Mouse (Mus musculus): ENCODE results near the gene Syce1.

The Syce1 gene

DNA sequence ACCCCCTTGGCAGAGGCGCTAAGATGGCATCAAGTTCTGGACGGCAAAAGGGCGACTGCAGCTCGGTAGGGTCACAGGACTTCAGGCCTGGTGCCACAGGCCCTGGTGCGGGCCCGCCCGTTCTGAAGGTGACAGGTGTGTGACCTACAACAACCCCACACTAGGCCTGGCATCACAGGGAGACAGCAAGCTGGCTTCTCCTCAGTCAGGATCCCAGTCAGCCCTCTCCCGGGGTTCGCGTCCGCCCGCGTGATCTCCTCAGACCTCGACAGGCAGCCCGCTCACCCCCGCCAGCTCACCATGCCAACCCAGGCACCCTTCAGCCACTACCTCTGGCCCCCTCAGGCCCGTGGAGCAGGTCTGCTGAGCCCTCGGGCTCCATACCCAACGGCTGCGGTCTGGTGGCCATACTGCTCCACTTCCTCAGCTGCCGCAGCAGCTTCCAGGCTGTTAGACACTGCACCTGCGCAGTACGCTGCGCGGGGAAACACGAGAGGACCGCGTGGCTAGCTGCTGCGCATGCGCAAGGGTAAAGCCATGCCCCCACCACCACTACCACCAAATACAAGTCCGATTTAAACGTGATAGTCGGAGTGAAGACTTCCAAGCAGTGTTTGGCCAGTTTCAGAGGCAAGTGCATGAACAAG lies at the start of gene Syce1:
TSS of gene Syce1 (minus strand) at position 447 of the 647 bp plus-strand sequence.
- peak; percentile 5 for DNase-seq (ENCODE audit: low read depth, low spot score)

DNA sequence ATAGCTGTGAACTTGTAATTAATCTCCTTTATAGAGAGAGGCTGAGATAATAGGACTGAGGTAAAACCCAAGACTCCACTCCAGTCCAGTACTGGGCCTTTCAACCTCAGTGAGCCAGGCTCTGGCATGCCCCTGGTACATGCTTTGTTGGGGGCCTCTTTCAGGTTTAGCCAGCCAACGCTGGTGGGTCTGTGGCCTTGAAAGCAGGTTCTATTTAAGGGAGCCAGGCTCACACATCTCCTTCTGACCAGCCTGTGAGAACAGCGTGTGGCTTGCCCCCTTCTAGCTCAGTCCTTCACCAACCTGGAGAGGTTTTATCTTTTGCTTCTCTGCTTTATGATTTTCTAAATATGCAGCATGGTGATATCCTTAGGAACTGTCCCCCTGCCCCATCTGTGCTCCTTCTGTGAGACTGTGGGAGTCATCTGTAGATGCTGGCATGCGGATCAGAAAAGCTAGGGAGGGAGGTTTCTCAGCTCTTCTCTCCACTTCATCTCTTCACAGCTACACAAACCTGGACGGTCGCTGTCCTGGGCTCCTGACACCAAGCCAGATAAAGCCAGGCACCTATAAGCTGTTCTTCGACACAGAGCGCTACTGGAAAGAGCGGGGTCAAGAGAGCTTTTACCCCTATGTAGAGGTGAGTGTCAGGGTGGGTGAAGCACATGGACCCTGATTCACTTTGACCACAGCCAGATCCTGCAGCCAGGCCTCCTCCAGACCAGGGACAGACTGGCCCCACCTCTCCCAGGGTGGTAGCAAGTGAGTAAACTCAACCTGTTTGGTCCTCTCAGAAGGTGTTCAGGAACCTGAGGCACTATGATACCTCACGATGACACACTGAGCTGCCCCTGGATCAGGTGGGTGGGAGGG lies 48.8 kb upstream of the Syce1 start:
- no peak for DNase-seq (ENCODE audit: low read depth, low spot score)

DNA sequence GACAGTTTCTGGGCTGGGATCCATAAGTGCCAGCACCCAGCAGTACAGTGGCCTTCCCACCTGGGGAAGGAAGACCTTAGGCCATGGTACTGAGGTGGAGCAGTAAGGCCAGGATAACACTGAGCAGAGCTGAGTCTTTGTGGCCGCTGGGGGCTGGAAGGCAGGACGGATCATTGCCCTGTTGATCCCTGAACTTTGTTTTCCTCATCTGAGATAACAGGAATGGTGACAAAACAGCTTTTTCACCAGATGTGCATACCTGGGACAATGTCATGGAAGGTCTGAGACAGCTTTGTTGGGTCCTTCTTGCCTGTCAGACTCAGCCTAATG lies 48.1 kb upstream of the Syce1 start:
- no peak for DNase-seq (ENCODE audit: low read depth, low spot score)

DNA sequence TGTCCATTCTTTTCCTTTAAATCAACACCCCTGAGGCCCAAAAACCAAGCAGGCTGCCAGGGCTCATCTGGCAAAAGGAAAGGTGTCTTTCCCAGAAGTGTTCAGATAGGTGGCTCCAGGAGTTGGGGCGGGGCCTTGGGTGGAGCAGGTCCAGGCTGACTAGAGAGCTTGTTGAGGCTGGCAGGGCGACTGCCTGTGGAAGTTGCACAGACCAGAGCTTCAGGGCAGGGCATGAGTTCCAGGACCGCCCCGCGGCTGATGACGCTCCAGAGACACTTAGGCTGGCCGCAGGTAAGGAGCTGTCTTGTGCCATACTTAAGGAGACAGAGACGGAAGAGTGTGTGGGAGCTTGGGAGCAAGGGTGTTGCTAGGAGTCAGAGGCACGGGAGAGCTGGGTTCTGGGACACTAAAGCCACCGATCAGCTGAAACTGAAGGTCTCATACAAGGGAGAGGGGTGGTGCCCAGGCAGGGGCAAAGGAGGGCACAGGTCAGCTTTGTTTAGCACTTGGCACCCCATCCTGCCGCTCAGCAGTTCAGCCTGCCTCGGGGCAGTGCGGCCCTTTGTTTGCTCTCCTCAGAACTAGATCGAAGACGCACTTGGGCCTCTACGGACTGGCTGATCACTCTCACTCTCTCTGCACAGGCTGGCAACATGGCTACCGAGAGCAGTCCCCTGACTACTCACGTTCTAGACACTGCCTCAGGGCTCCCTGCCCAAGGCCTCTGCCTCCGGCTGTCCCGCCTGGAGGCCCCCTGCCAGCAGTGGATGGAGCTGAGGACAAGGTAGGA lies 47.5 kb upstream of the Syce1 start, which contains the start of gene Urah:
TSS of gene Urah (plus strand) at position 51 of the 790 bp plus-strand sequence.
- DNase-seq (ENCODE audit: low read depth, low spot score), result no peak

DNA sequence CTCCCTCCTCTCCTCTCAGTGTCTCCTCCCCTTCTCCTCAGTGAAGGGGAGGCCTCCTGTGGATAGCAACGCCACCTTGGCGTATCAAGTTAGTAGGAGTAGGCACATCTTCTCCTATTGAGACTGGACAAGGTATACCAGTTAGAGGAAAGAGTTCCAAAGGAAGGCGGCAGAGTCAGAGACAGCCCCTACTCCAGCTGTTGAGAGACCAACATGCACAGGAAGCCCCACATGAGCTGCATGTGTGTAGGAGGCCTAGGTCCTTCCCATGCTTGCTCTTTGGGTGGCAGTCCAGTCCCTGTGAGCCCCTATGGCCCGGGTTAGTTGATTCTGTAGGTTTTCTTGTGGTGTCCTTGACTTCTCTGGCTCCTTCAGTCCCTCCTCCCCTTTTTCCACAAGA lies 45.7 kb upstream of the Syce1 start:
- no peak for DNase-seq (ENCODE audit: low read depth, low spot score)

DNA sequence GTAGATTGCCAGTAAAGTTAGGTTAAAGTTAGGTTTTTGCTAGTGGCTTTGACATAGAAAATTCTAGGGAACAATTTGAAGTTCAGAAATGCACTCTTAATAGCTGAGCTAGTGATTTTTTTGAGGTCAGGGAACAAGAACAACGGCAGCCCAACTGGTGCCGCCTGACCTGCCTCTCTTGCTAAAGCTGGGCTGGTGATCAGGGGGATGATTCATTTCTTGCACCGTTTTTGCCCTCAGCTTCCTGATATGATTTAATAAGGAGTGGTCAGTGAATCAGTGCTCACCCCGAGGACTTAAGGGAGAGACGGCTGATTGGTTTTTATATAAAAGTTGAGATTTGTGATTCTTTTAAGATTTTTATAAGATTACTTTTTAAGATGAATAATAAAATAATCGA lies 43.8 kb upstream of the Syce1 start:
- no peak for DNase-seq (ENCODE audit: low read depth, low spot score)

DNA sequence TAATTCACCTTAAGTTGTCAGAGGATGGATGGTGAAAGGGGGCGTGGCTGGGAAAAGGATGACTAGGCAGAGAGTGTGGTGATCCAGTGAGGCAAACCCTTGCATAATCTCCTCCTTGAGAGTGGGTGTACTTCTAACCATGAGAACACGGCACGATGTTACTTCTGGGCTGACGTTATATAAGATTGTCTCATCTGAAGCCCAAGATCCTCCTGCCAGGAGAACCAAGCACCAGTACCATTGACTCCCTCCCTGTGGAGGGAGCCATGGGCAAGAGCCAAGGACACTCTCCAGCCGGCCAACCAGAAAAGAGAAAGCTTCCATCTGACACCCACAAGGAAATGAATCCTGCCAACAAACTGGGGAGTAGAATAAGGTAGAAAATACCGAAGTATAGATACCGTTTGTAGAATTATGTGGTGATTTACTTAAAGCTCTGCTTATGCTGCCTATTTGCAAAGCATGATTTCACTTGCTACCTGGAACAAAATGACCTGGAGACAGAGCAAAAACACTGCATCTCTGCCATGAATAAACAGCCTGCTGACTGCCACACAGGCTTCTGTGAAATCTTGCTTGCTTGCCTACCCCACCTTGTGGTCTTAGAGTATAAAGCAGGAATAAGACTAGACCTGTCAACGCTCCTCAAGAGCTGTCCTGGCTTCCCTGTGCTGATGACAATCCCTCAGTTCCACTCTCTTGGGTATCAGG lies 40.7 kb upstream of the Syce1 start:
- DNase-seq (ENCODE audit: low read depth, low spot score), result peak; percentile 40

DNA sequence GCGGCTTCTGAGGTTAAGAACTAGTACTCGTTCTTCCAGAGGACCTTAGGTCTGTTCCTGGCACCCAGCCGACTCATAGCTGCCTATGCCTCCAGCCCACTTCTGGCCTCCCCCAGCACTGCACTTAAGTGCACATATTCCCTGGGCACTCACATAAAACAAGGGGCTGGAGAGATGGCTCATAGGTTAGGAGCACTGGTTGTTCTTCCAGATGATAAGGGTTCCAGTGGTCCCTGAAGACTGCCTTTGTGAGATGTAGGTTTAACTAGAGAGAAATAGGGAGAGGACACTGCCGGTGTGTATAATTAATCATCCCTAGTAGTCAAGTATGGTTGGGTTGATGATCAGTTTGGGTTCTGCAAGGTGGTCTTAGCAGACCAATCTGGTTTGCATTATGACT lies 35.1 kb upstream of the Syce1 start:
- DNase-seq (ENCODE audit: low read depth, low spot score), result no peak

DNA sequence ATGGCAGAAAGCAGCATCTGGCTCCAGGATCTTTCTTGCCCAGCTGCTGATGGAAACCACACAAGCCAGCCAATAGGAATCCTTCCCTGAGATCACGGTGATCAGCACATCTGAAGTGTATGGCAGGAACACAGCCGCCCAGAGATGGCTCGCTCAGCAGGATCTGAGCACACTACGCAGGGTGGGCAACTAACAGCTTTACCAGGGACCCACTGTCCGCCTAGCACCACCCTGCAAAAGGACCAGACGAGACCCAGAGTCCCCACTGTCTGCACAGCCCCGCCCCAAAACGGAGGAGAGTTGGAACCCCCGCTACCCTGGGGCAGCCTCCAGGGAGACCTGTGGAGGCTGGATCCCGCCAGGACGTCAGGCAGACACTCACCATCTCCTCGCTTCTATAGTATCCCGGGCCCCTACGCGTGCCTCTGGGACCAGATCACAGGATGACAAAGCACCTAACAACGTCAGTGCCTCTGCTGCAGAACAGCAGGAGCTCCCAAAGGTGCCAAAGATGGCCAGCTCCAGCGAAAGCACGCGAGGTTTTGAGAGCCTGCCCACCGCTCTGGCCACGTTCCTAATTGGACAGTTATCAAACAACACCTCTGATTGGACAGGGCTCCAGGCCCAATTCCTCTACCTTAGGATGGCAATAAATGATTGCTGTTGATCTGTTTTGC lies 34.1 kb upstream of the Syce1 start, which contains the start of gene Zfp941:
TSS of gene Zfp941 (minus strand) at position 526 of the 677 bp plus-strand sequence.
- DNase-seq (ENCODE audit: low read depth, low spot score), result peak; percentile 16

DNA sequence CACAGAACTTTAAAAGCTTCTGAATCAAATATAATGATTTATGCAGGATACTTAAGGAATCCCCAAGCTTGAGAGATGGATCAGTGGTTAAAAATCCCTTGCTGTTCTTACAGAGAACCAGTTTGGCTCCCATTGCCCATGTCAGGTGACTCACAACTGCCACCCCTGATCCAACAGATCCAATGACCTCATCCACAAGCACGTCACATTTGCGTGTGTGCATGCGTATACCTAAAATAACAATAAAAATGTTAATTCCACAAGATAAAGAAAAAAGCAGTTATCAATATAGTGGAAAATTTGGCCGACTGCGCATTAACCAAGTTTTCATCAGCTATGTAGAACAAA lies 33.6 kb upstream of the Syce1 start:
- DNase-seq (ENCODE audit: low read depth, low spot score), result no peak

DNA sequence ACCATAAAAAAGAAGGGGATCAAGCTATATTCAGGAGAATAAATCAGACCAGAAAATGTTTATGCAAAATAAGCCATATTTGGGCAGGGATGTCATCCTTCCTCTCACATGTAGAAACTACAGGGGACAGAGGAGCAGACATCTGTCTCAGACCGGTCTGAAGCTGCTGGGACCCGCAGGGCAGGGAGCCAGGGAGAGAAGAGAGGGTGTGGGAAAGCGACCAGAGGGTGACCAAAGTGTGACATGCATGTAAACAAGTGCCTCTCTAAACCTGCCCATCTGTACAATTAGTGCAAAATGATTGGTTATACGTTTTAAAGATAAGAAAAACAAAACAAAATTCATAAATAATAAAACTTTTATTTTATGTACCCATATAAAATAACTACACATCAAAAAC lies 32.5 kb upstream of the Syce1 start:
- no peak for DNase-seq (ENCODE audit: low read depth, low spot score)

DNA sequence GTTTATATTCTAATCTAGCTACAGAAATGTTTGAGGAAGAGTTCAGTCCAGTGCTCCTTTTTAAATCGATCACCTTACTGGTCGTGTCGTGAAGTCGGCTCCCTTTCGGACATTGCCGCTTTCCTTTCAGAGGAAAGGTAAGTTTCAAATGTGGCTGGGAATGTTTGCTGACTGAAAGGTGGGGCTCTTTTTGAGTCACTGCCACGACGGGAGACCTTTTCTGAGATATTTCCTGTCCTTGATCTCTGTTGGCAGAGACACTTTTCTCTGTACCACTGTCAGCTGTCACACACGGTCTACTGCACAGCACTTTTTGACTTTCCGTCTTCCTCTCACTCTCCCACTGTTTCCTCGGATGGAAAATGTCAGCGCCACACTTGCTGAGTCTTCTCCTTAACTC lies 25.2 kb upstream of the Syce1 start:
- no peak for DNase-seq (ENCODE audit: low read depth, low spot score)

DNA sequence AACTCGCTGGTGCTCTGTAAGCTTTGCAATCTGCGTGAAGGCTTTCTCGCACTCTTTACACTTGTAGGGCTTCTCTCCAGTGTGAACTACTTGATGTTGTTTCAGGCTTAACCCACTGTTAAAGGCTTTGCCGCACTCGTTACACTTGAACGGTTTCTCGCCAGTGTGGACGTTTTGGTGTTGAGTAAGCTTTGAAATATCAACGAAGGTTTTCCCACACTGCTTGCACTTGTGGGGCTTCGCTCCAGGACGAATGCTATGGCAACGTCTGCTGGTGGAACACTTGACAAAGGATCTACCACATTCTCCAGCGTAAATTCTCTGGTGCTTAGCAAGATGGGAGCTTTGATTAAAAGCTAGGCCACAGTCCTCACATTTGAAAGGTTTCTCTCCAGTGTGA lies 24.1 kb upstream of the Syce1 start:
- no peak for DNase-seq (ENCODE audit: low read depth, low spot score)

DNA sequence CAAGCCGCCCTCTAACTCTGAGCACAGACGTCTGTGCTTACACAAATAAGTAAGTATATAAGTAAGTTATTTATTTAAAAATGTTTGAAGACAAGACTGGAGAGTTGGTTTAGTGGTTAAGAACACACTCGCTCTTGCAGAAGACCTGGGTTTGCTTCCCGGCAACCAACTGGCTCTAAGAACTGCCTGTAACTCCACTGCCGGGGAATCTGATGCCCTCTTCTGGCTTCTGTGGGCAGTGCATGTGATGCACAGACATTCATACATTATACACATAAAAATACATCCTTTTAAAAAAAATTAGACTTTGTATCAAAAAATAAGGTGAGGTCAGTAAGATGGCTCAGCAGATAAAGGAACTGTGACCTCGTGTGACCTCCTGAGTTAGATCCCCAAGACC lies 22.8 kb upstream of the Syce1 start:
- peak; percentile 20 for DNase-seq (ENCODE audit: low read depth, low spot score)

DNA sequence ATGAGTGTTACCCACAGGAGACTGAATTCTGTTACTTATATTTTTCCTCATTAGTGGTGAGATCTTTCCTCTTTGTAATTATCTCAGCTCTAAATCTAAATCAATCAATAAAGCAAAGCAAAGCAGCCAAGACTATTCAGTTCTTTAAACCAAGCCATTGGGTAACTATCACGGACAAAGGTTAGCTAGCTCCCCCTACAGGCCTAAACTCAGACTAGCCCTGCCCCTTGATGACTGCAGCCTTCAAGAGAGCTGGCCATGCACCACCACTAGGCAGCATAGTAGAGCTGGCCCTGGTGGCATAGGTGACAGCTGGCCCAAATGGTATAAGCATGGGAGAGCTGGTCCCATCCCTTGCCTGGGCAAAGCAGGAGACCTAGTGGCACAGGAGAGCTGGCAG lies 18.1 kb upstream of the Syce1 start:
- peak; percentile 69 for DNase-seq (ENCODE audit: low read depth, low spot score)

DNA sequence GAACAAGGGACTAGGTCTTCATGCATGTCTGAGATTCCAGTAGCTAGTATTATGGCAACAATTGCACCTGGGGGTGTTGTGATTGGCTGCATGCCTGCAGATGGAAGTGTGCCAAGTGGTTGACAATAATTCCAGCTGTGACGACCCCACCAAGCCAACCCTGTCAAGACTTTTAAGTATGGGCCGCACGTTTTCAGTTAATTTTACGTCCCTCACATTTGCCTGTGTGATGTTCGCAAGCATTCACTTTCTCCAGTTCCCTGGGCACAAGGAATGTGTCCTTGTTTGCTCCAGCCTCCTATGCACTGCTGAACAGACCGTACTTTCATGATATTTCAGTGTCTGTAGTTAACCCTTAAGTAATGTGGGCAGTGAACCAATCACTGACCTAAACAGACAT lies 15.0 kb upstream of the Syce1 start:
- DNase-seq (ENCODE audit: low read depth, low spot score), result no peak

DNA sequence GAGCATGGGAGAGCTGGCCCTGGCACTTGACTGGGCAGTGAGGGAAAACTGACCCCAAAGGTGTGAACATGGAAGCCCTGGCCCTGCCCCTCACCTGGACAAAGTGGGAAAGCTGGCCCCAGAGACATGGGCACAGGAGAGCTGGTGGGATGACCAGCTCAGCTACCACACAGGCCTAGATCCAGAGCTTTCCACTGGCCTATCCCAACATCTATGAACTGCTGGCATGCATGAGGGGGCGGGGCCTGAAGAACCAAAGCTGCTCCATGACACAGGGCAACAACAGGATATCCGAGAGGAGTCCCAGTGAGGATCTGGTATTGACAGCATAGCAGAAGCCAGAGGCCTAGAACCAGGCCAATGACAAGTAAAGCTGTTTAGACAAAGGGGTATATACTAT lies 10.6 kb upstream of the Syce1 start:
- DNase-seq (ENCODE audit: low read depth, low spot score), result no peak

DNA sequence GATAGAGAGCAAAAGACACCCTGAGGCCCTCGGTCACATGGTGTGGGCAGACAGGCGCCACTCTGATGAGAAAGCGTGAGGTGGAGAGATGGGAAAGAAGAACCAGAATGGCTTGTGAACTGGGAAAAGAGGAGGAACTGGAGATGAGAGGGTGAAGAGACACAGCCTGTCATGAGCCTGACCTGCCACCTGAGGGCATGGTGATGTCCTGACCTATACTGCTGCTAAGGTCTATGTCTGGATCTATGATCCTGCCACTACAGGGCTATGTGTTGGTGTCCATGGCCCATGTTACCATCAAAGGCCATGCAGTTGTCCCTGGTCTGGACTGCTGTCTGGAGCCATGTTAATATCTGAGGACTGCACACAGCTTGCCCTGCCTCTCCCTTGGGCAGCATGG lies 10.0 kb upstream of the Syce1 start:
- DNase-seq (ENCODE audit: low read depth, low spot score), result no peak

DNA sequence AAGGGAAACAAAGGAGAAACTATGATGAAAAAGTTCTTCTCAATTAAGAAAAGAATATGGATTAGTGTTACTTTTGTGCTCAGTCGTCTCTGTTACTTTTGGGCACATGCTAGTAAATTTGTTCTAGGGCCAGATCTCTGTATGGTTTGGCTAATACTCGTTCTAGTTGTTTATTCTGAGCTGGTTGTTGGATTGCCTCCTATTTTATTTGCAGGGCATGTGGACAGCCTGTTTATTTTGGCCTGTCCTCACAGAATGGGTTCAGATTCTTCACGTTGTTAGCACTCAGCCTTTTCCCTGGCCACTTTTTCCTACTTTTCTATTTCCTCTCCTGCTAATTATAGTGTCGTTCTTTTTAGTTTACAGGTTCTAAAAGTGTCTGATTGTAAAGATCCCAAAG lies 5.9 kb upstream of the Syce1 start:
- no peak for DNase-seq (ENCODE audit: low read depth, low spot score)

DNA sequence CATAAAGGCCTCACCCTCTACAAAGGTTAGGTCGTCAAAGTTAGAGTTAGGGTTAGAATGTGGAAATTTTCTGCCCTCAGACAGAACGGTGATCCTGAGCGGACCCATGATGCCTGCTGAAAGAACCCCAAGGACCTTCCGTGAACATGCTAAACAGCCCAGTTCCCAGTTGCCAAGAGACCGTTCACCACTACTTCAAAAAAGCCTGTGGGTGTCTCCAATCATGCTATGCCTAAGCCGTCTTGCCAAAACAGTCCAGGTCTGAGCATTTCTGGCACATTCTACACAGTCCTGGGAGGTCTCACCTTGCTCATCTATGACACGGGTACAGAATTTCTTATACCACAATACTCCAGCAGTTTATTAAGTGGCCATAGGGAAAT lies 392 bp upstream of the Syce1 start:
- no peak for DNase-seq (ENCODE audit: low read depth, low spot score)

DNA sequence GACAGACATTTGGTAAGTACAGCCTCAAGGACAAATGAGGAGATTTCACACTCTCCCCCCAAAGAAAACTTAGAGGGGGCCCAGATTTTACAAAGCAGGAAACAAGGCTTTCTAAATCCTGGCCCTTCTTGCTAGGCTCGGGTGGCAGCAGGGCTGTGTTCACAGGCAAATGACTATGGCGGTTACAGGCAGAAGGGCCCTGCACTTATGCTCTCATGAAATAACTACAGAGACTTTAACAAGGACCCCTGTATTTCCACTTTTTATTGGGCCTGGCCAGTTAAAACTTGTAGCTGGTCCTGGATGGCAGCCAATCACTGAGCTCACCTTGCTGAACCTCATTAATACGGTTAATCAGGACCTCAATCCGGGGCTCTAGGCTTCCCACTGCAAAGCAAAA lies 7.1 kb downstream of the Syce1 start:
- no peak for DNase-seq (ENCODE audit: low read depth, low spot score)
